Mouse (Mus musculus) liver, adult 2 months (tissue): Measurements from ENCODE around the gene Pla2g4e. TPM values are rescaled to one million over a fixed set of nuclear protein-coding genes. Genes with fewer than 3 reads are reported as not detected.
"Not testable (repeated sequence)": the region's sequence is repeated elsewhere in the genome, so short reads cannot be mapped to it uniquely, and the experiment has no call there.

ENCODE experiments used
- DNase-seq: peaks from one replicate; pipeline ENCODE4 v3.0.0-alpha.2; 2011; ENCODE audit warnings: low read depth, low spot score; ENCODE audit errors: extremely low read depth
- H3K27ac ChIP-seq: fragments of 200-500 bp; replicated peaks from 2 replicates; pipeline ENCODE4 v1.5.1; 2012; ENCODE audit warnings: low read depth, mild to moderate bottlenecking, control low read depth, inconsistent platforms, low read length; ENCODE audit not compliant: insufficient read depth
- H3K27me3 ChIP-seq: fragments of 200-500 bp; 2 replicates; pipeline ENCODE4 v1.6.1; 2012; ENCODE audit warnings: mild to moderate bottlenecking, moderate library complexity, low read length, inconsistent platforms; ENCODE audit not compliant: control insufficient read depth, insufficient read depth
- H3K36me3 ChIP-seq: fragments of 200-500 bp; 2 replicates; pipeline ENCODE4 v1.6.1; 2012; ENCODE audit warnings: low read length, inconsistent platforms; ENCODE audit not compliant: control insufficient read depth, insufficient read depth
- H3K4me1 ChIP-seq: fragments of 200-500 bp; 2 replicates; pipeline ENCODE4 v1.6.1; 2011; ENCODE audit warnings: low read length; ENCODE audit not compliant: control insufficient read depth, insufficient read depth
- H3K4me3 ChIP-seq: fragments of 200-500 bp; 2 replicates; pipeline ENCODE4 v1.5.1; 2011; ENCODE audit warnings: low read depth, mild to moderate bottlenecking, control low read depth, low read length, moderate library complexity; ENCODE audit not compliant: insufficient read depth
- H3K79me2 ChIP-seq: fragments of 200-500 bp; 2 replicates; pipeline ENCODE4 v1.6.1; 2012; ENCODE audit warnings: inconsistent platforms, mild to moderate bottlenecking, low read length, moderate library complexity; ENCODE audit not compliant: control insufficient read depth, insufficient read depth
- H3K9ac ChIP-seq: fragments of 200-500 bp; 2 replicates; pipeline ENCODE4 v1.6.1; 2012; ENCODE audit warnings: low read depth, mild to moderate bottlenecking, control low read depth, inconsistent platforms, low read length
- CTCF ChIP-seq: fragments of 200-500 bp; IDR thresholded peaks from 2 replicates; pipeline ENCODE4 v1.5.1; 2011; ENCODE audit warnings: low read depth, low read length, control low read depth
- POLR2A ChIP-seq: fragments of 200-500 bp; IDR thresholded peaks from 2 replicates; pipeline ENCODE4 v1.6.1; 2011; ENCODE audit warnings: low read length, control low read depth; ENCODE audit not compliant: insufficient read depth; ENCODE audit errors: extremely low read depth
- WGBS: fragments of 180-500 bp; shearing (Covaris S2); methylation state at CpG from one replicate; pipeline ENCODE4 v1.1.7; 2018; 5-methylcytosine and 5-hydroxymethylcytosine counted together
- polyA plus RNA-seq: library from polyadenylated mRNA; depleted of rRNA; stranded (reverse); fragments of >200 nt; gene quantifications from 2 replicates; pipeline ENCODE4 v1.2.3, GENCODE M21; 2012
- total RNA-seq: library from RNA; depleted of rRNA; stranded (reverse); fragments of >200 nt; gene quantifications from 2 replicates; pipeline ENCODE4 v1.2.3, GENCODE M21; 2014

Gene Pla2g4e
- total and polyA plus RNA-seq, 2 experiments = not detected

- no peaks in the 10 kb centered on the region for H3K36me3 ChIP-seq
- TF ChIP-seq CTCF = 0 out of 2 replicates have a peak, but pooled peaks have one; percentile 3
- no peak for TF ChIP-seq POLR2A
- no peaks in the 10 kb centered on the region for H3K79me2 ChIP-seq
- no peak overlapping the region for H3K9ac ChIP-seq
- DNase-seq = no peak
- H3K4me1 ChIP-seq = no peaks in the 10 kb centered on the region
- H3K27ac ChIP-seq = no peak overlapping the region
- no peak overlapping the region for H3K4me3 ChIP-seq
- WGBS = 18% methylated on average over 9 of the region's 9 CpGs
- H3K27me3 ChIP-seq = peaks cover 10% of the 10 kb centered on the region; the same call in 1 of the 2 replicates
These were observed 384 bp upstream of the Pla2g4e start for GRCm38 (mm10) chr2:120245421-120246016.

- no peak overlapping the region for H3K9ac ChIP-seq
- H3K4me3 ChIP-seq = no peak overlapping the region
- TF ChIP-seq POLR2A = no peak
- TF ChIP-seq CTCF = no peak
- H3K79me2 ChIP-seq = no peaks in the 10 kb centered on the region
- 93% methylated on average over 2 of the region's 2 CpGs for WGBS
- no peaks in the 10 kb centered on the region for H3K36me3 ChIP-seq
- no peaks in the 10 kb centered on the region for H3K4me1 ChIP-seq
- peaks cover 10% of the 10 kb centered on the region; the same call in 1 of the 2 replicates for H3K27me3 ChIP-seq
- H3K27ac ChIP-seq = no peak overlapping the region
- DNase-seq = no peak
These were observed 1.1 kb downstream of the Pla2g4e start for GRCm38 (mm10) chr2:120243995-120244394.

- Histone ChIP-seq H3K4me3 (no peak overlapping the region), H3K36me3 (no peaks in the 10 kb centered on the region), H3K27ac (no peak overlapping the region), H3K79me2 (no peaks in the 10 kb centered on the region), H3K4me1 (no peaks in the 10 kb centered on the region), H3K27me3 (peaks cover 10% of the 10 kb centered on the region; the same call in 1 of the 2 replicates), H3K9ac (no peak overlapping the region)
- TF ChIP-seq CTCF (no peak), POLR2A (no peak)
- DNase-seq = no peak
- 76% methylated on average over 5 of the region's 5 CpGs for WGBS
These were observed 2.2 kb downstream of the Pla2g4e start for GRCm38 (mm10) chr2:120242791-120243467.

- not testable (repeated sequence) for H3K79me2 ChIP-seq, H3K4me3 ChIP-seq, H3K36me3 ChIP-seq, H3K27me3 ChIP-seq, H3K27ac ChIP-seq, DNase-seq, H3K4me1 ChIP-seq, H3K9ac ChIP-seq
- 80% methylated on average over 9 of the region's 9 CpGs for WGBS
These were observed 6.4 kb downstream of the Pla2g4e start for GRCm38 (mm10) chr2:120238733-120239132.

GRCm38 (mm10) chr2:120237784-120238183 is 7.4 kb downstream of the Pla2g4e start:
- no peaks in the 10 kb centered on the region for H3K36me3 ChIP-seq
- H3K4me3 ChIP-seq = no peak overlapping the region
- 67% methylated on average over 5 of the region's 5 CpGs for WGBS
- H3K79me2 ChIP-seq = no peaks in the 10 kb centered on the region
- TF ChIP-seq POLR2A = no peak
- no peak for TF ChIP-seq CTCF
- no peak for DNase-seq
- H3K27ac ChIP-seq = no peak overlapping the region
- H3K9ac ChIP-seq = no peak overlapping the region
- H3K4me1 ChIP-seq = no peaks in the 10 kb centered on the region
- H3K27me3 ChIP-seq = no peaks in the 10 kb centered on the region
